Mouse (Mus musculus) hindbrain, embryonic 11.5 days (tissue): ENCODE measurements at regions not wholly inside any gene's neighbourhood (a gene's known extent, or its start where the extent isn't known, plus 50 kb on each side); places are given as distances from the start of the nearest gene placed in this dataset.
A peak's percentile ranks its signal among the peaks of the same experiment; 100 is the strongest.

Source experiments
- ATAC-seq: fragments of 200-750 bp; cut with Nextera tagmentation; 2 replicates; pipeline ENCODE4 v1.8.0; 2017; ENCODE audit warnings: mild to moderate bottlenecking, moderate TSS enrichment, moderate library complexity; ENCODE audit not compliant: low FRiP score
- DNase-seq: peaks from one replicate; pipeline ENCODE4 v3.0.0-alpha.2; 2015; ENCODE audit warnings: low spot score
- H3K27ac ChIP-seq: fragments of 300-500 bp; sonication (generic); 2 replicates; pipeline ENCODE4 v1.5.1; 2014; ENCODE audit warnings: mild to moderate bottlenecking, low read depth, low read length
- H3K27me3 ChIP-seq: fragments of 300-500 bp; sonication (generic); 2 replicates; pipeline ENCODE4 v1.6.1; 2014; ENCODE audit warnings: mild to moderate bottlenecking, low read length, moderate library complexity, mixed read lengths; ENCODE audit not compliant: control insufficient read depth, insufficient read depth
- H3K36me3 ChIP-seq: fragments of 300-500 bp; sonication (generic); 2 replicates; pipeline ENCODE4 v1.6.1; 2014; ENCODE audit warnings: mild to moderate bottlenecking, low read length, moderate library complexity, mixed read lengths; ENCODE audit not compliant: control insufficient read depth, insufficient read depth
- H3K4me1 ChIP-seq: fragments of 300-500 bp; sonication (generic); replicated peaks from 2 replicates; pipeline ENCODE4 v1.6.1; 2014; ENCODE audit warnings: low read length, mixed read lengths; ENCODE audit not compliant: control insufficient read depth, insufficient read depth
- H3K4me2 ChIP-seq: fragments of 300-500 bp; sonication (generic); replicated peaks from 2 replicates; pipeline ENCODE4 v1.6.1; 2014; ENCODE audit warnings: mild to moderate bottlenecking, low read depth, low read length
- H3K4me3 ChIP-seq: fragments of 300-500 bp; sonication (generic); 2 replicates; pipeline ENCODE4 v1.5.1; 2014; ENCODE audit warnings: low read depth, low read length
- H3K9ac ChIP-seq: fragments of 300-500 bp; sonication (generic); 2 replicates; pipeline ENCODE4 v1.6.1; 2014; ENCODE audit warnings: low read depth, low read length
- H3K9me3 ChIP-seq: fragments of 300-500 bp; sonication (generic); 2 replicates; pipeline ENCODE4 v1.6.1; 2016; ENCODE audit warnings: low read length; ENCODE audit not compliant: control insufficient read depth
- WGBS: fragments of 180-500 bp; shearing (Covaris S2); extraction: QIAGEN DNeasy Blood & Tissue Kit; methylation state at CpG from one replicate; pipeline ENCODE4 v1.1.7; 2014; 5-methylcytosine and 5-hydroxymethylcytosine counted together

DNA sequence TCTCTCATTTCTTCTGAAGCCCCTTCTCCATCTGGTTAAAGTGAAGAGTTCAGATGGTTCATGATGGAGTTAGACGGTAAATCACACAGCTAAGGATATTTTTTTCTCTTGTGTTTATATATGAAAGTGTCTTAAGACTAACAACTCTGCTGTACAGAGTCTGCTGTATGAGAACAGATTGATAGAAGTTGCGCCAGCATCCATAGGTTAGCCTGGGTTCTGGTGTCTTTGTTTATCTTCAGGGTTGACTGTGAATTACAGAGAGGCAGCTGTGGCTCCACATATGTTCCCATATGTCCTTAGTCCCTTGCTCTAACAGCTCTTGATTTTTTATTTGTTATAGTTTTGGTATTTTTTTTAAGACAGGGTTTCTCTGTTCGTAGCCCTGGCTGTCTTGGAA is 334.9 kb upstream of the Api5 start:
- DNase-seq, result no peak
- Histone ChIP-seq H3K4me2 (no peak overlapping the region), H3K9ac (no peak overlapping the region), H3K27ac (no peak overlapping the region), H3K9me3 (no peaks in the 10 kb centered on the region), H3K36me3 (no peaks in the 10 kb centered on the region), H3K4me3 (no peak overlapping the region), H3K4me1 (no peaks in the 10 kb centered on the region), H3K27me3 (no peaks in the 10 kb centered on the region)
- WGBS, result 89% methylated on average over 3 of the region's 3 CpGs
- ATAC-seq, result no peak

DNA sequence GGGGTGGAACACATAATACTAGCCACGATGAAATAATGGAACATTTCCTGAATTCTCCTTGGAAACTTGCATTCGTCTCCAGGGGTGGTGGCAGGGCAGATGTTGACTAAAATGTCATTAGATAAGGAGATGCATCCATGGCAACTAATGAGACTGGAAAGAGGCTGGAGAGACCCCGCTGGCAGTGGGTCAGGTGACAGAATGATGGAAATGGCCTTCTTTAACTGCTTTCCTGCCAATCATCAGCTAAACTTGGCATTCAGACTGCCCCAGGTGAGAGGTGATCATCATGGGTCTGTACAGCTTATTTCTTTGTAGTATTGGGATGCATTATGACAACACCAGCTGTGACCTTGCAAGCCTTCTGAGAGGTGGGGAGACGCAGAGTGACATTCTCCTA is 334.3 kb upstream of the Api5 start:
- Histone ChIP-seq H3K9me3 (no peaks in the 10 kb centered on the region), H3K27ac (no peak overlapping the region), H3K27me3 (no peaks in the 10 kb centered on the region), H3K4me2 (no peak overlapping the region), H3K4me3 (no peak overlapping the region), H3K4me1 (no peaks in the 10 kb centered on the region), H3K36me3 (no peaks in the 10 kb centered on the region), H3K9ac (no peak overlapping the region)
- WGBS, result 37% methylated on average over 4 of the region's 4 CpGs
- DNase-seq, result peak; percentile 16
- peak; percentile 50 for ATAC-seq

DNA sequence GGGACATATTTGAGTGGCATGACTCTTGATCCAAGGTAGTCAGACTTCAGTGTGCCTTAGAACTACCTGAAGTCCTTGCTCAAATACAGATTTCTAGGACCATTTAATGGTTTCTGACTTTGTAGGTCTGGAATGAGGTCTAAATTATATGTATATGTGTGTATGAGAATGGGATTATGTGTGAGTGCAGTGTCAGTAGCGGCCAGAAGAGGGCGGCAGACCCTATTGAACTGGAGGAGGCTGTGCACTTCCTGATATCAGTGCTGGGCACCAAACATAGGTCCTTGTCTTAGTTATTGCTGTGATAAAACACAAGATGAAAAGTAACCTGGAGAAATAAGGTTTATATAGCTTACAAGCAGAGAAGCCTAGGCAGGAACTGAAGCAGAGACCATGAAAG is 328.6 kb upstream of the Api5 start:
- Histone ChIP-seq H3K36me3 (no peaks in the 10 kb centered on the region), H3K4me1 (no peaks in the 10 kb centered on the region), H3K27ac (no peak overlapping the region), H3K27me3 (no peaks in the 10 kb centered on the region), H3K9ac (no peak overlapping the region), H3K4me2 (no peak overlapping the region), H3K4me3 (no peak overlapping the region), H3K9me3 (no peaks in the 10 kb centered on the region)
- WGBS, result 92% methylated on average over 2 of the region's 2 CpGs
- ATAC-seq, result no peak
- DNase-seq, result peak; percentile 11

DNA sequence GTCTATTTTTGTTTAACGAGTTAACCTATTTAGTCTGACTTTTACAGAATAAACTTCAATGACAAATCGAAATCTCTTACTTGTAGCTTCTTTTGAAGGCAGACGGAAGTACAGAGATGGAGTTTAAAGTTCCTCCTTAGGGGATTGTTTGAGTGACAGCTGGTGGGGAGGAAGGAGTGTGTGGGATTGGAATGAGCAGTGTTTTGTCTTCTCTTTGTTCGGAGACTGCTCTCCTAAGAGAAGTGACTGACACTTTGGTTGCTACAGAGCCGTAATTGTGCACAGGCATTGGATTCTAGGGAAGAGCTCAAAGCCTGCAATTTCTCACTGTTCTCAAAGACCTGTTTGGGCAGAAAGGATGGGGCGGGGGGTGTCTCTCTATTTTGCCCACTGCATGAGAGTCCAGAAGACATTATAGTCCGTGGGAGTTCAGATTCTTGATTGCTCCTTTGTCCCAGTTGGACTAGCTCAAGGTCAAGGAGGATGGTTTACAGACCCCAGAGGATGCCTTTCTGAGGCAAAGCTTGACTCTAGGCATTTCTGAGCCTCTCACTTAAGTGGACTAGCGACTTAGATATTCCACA is 327.0 kb upstream of the Api5 start:
- no peak overlapping the region for H3K9ac ChIP-seq
- peak; percentile 92 for ATAC-seq
- no peaks in the 10 kb centered on the region for H3K36me3 ChIP-seq
- peak; percentile 53 for DNase-seq
- 17% methylated on average over 8 of the region's 8 CpGs for WGBS
- no peaks in the 10 kb centered on the region for H3K4me1 ChIP-seq
- H3K4me3 ChIP-seq, result no peak overlapping the region
- no peaks in the 10 kb centered on the region for H3K27me3 ChIP-seq
- no peak overlapping the region for H3K4me2 ChIP-seq
- no peak overlapping the region for H3K27ac ChIP-seq
- H3K9me3 ChIP-seq, result no peaks in the 10 kb centered on the region

DNA sequence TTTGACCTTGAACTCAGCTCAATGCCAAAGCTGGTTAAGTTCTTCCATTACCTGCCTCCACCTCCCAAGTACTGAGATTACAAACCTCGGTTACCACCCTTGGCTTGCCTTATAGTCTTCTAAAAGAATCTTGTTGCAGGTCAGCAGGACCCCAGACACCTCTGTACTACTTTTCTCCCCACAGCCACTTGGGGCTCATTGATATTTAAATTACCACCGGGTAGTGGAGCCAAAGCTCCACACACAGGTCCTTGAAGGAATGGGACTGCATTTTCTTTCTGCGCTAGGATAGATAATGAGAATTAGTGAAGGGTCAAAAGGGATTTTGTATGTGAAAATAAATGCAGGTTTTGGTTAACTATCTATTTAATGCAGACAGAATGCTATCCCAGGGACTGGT is 326.5 kb upstream of the Api5 start:
- no peak overlapping the region for H3K27ac ChIP-seq
- no peak for DNase-seq
- no peak overlapping the region for H3K9ac ChIP-seq
- H3K4me2 ChIP-seq, result no peak overlapping the region
- no peaks in the 10 kb centered on the region for H3K4me1 ChIP-seq
- 7% methylated on average over 3 of the region's 3 CpGs for WGBS
- H3K4me3 ChIP-seq, result no peak overlapping the region
- no peaks in the 10 kb centered on the region for H3K27me3 ChIP-seq
- no peaks in the 10 kb centered on the region for H3K9me3 ChIP-seq
- peak; percentile 69 for ATAC-seq
- no peaks in the 10 kb centered on the region for H3K36me3 ChIP-seq

DNA sequence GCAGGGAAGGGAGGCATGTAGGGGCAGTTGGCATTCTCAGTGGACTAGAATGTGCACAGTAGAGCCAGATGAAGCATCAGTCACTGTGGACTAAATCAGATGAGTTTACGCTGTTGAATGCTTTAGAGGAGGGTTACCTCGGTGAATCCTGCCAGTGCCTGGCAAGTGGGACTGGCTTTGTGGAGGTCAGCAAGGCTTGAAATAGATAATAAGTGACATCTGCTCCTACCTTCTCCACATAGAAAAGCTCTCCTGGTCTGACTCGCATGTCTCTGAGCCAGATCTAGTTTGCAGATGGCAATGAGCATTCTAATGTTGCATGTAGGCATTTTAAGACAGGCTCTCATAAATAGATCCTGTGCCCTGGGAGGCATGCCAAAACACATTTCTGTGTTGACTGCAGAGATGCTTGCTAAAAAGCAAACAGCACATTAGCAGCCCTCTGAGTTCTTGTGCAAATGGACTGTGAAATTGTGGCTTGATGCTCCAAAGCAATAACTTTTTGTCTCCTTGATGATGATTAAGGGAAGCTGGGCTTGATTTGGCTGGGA is 310.3 kb upstream of the Api5 start:
- Histone ChIP-seq H3K36me3 (no peaks in the 10 kb centered on the region), H3K4me3 (no peak overlapping the region), H3K9ac (no peak overlapping the region), H3K27me3 (no peaks in the 10 kb centered on the region), H3K4me2 (no peak overlapping the region), H3K27ac (no peak overlapping the region), H3K4me1 (no peaks in the 10 kb centered on the region), H3K9me3 (no peaks in the 10 kb centered on the region)
- ATAC-seq (no peak), DNase-seq (no peak)
- WGBS, result 94% methylated on average over 3 of the region's 3 CpGs

DNA sequence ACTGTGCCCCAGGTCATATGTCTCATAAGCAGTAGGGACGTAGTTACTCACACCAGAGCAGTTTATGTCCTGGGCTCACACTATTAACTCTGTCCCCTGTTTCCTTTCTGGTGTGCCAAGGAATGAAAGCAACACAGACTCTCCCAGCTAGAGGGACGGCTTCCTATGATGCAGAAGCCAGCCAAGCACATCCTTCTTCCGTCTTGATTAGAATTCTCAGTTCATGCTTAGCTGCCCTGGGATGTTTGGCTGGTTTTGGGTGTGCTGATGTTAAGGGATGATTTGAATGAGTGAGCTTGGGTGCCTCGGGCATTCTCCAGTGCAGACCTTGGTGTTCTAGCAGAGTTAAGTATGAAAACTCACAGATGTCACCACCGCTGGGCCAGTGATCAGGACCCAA is 291.9 kb upstream of the Api5 start:
- H3K36me3 ChIP-seq, result no peaks in the 10 kb centered on the region
- 81% methylated on average over 5 of the region's 5 CpGs for WGBS
- H3K9me3 ChIP-seq, result no peaks in the 10 kb centered on the region
- no peak overlapping the region for H3K27ac ChIP-seq
- H3K4me1 ChIP-seq, result no peaks in the 10 kb centered on the region; the same call in 1 of the 2 replicates
- H3K9ac ChIP-seq, result no peak overlapping the region
- H3K4me2 ChIP-seq, result no peak overlapping the region
- DNase-seq, result no peak
- no peak overlapping the region for H3K4me3 ChIP-seq
- no peak for ATAC-seq
- no peaks in the 10 kb centered on the region for H3K27me3 ChIP-seq

DNA sequence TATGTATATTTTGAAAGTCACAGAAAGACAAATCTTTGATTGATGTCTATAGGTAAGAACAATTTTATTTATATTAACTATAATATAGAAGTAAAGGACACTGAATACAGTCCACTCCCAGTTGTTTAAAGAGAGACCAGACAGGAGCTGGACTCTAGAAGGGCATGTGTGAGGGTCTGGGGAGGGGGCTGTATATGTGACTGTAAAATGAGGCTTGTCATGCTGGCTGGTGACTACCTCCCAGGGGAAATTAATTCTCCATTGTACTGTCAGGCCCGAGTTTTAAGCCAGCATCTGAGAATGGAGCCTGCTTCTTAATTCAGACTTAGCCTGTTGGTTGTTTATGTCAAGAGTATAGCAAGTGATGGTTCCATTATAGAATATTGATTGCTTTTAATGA is 261.4 kb upstream of the Api5 start:
- WGBS, result 26% methylated on average over 1 of the region's 1 CpGs
- H3K27me3 ChIP-seq, result no peaks in the 10 kb centered on the region
- no peak overlapping the region for H3K27ac ChIP-seq
- peak; percentile 58; the same call in 1 of the 2 replicates for ATAC-seq
- no peak overlapping the region for H3K4me2 ChIP-seq
- no peaks in the 10 kb centered on the region for H3K4me1 ChIP-seq
- H3K36me3 ChIP-seq, result no peaks in the 10 kb centered on the region
- H3K4me3 ChIP-seq, result no peak overlapping the region
- no peaks in the 10 kb centered on the region for H3K9me3 ChIP-seq
- H3K9ac ChIP-seq, result no peak overlapping the region
- peak; percentile 5 for DNase-seq

DNA sequence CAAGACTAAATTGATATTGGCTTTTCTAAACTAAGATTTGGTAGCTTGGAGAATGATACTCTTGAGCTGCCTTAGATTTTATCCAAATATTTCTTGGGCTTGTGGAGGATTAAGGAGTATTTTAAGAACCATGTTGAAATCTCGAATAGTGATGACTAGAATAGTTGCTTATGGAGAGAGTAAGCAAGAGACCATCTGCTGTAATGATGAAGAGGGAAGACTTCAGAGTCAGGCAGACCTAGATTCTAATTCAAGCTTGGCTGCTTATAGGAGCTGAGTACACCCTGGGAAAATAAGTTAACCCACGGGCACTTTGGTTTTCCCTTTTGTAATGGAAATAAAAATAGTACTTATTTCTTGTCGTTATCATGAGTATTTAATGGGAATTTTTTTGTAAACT is 257.3 kb upstream of the Api5 start:
- ATAC-seq, result no peak
- Histone ChIP-seq H3K4me2 (no peak overlapping the region), H3K9me3 (no peaks in the 10 kb centered on the region), H3K36me3 (no peaks in the 10 kb centered on the region), H3K9ac (no peak overlapping the region), H3K27me3 (no peaks in the 10 kb centered on the region), H3K4me3 (no peak overlapping the region), H3K4me1 (no peaks in the 10 kb centered on the region), H3K27ac (no peak overlapping the region)
- whole genome bisulfite sequencing, result 78% methylated on average over 3 of the region's 3 CpGs
- DNase-seq, result no peak
